Comparison of ENCODE assay signal across 27 mouse cellular contexts in genomic region chr14:87505924-87506323, GRCm38 (mm10).
DNase-seq lines count a peak whose midpoint lies in the region; ATAC-seq and TF ChIP-seq lines count a peak whose summit lies in the region.
"Had no signal": no experiment of that assay in that cellular context is flagged by ENCODE, and none has a peak within 500 bp of the region (broad histone marks: within the 10 kb centered on the region; RNA-seq: fewer than 3 reads in every experiment).

No protein-coding gene starts in this region.

- 68% methylated on average over 8 of the region's 8 CpGs for WGBS in lung, embryonic 14.5 days
- WGBS in lung, adult 2 months = 64% methylated on average over 8 of the region's 8 CpGs
- 92% methylated on average over 8 of the region's 8 CpGs for WGBS in forebrain, embryonic 12.5 days

- no peak overlapping the region for H3K9ac ChIP-seq in lung, embryonic 14.5 days
- H3K9ac ChIP-seq in forebrain, embryonic 12.5 days = no peak overlapping the region
- H3K9ac ChIP-seq: embryonic facial prominence, embryonic 12.5 days; embryonic facial prominence, embryonic 15.5 days; forebrain, embryonic 15.5 days; heart, embryonic 13.5 days; hindbrain, embryonic 14.5 days had no signal

- no peak overlapping the region for H3K4me2 ChIP-seq in lung, embryonic 14.5 days
- H3K4me2 ChIP-seq in forebrain, embryonic 12.5 days = no peak overlapping the region
- H3K4me2 ChIP-seq: embryonic facial prominence, embryonic 12.5 days; embryonic facial prominence, embryonic 15.5 days; forebrain, embryonic 15.5 days; heart, embryonic 13.5 days; hindbrain, embryonic 14.5 days had no signal

- H3K36me3 ChIP-seq in lung, embryonic 14.5 days (ENCODE audit: insufficient read depth) = peaks cover 20% of the 10 kb centered on the region
- peaks cover 14% of the 10 kb centered on the region for H3K36me3 ChIP-seq in forebrain, embryonic 12.5 days (replicated peaks)

- H3K4me1 ChIP-seq in lung, embryonic 14.5 days (ENCODE audit: insufficient read depth) = no peaks in the 10 kb centered on the region
- H3K4me1 ChIP-seq in lung, adult 2 months (ENCODE audit: control insufficient read depth, insufficient read depth, low read length) = no peaks in the 10 kb centered on the region; the same call in 1 of the 2 replicates
- no peaks in the 10 kb centered on the region for H3K4me1 ChIP-seq in forebrain, embryonic 12.5 days
- H3K4me1 ChIP-seq: embryonic facial prominence, embryonic 12.5 days; embryonic facial prominence, embryonic 15.5 days; forebrain, embryonic 15.5 days; heart, embryonic 13.5 days had no signal

- TF ChIP-seq POLR2A in lung, adult 2 months (IDR thresholded peaks at IDR 0.05; ENCODE audit: borderline replicate concordance, extremely low read depth, low read depth, low read length) = no peak

- TF ChIP-seq CTCF in lung, embryonic 14.5 days (IDR thresholded peaks at IDR 0.05; ENCODE audit: low read depth) = no peak
- TF ChIP-seq CTCF in lung, adult 2 months (IDR thresholded peaks at IDR 0.05; ENCODE audit: insufficient read depth, low read length) = no peak

- no peak overlapping the region for H3K4me3 ChIP-seq in lung, embryonic 14.5 days (ENCODE audit: low read depth, low read length)
- H3K4me3 ChIP-seq in lung, adult 2 months (replicated peaks; ENCODE audit: extremely low read depth, low read depth, low read length) = no peak overlapping the region
- H3K4me3 ChIP-seq in forebrain, embryonic 12.5 days (replicated peaks) = no peak overlapping the region
- H3K4me3 ChIP-seq: embryonic facial prominence, embryonic 12.5 days; embryonic facial prominence, embryonic 15.5 days; forebrain, embryonic 15.5 days; heart, adult 2 months; heart, embryonic 10.5 days; heart, embryonic 13.5 days had no signal

- ATAC-seq in lung, embryonic 14.5 days (ENCODE audit: insufficient read depth) = no peak
- ATAC-seq in activated CD4-positive, CD25-positive, alpha-beta regulatory T cell, adult 4 months = peak; percentile 68
- ATAC-seq in forebrain, embryonic 12.5 days (ENCODE audit: low FRiP score) = no peak
- ATAC-seq: forebrain, embryonic 15.5 days; hindbrain, postnatal 0 days; Patski had no signal

- H3K27me3 ChIP-seq in lung, embryonic 14.5 days (ENCODE audit: insufficient read depth, low read length) = no peaks in the 10 kb centered on the region
- no peaks in the 10 kb centered on the region for H3K27me3 ChIP-seq in forebrain, embryonic 12.5 days
- H3K27me3 ChIP-seq: embryonic facial prominence, embryonic 12.5 days; embryonic facial prominence, embryonic 15.5 days; forebrain, embryonic 15.5 days; heart, embryonic 13.5 days; Patski had no signal

- no peaks in the 10 kb centered on the region for H3K9me3 ChIP-seq in lung, embryonic 14.5 days (ENCODE audit: low read depth, low read length)
- H3K9me3 ChIP-seq in forebrain, embryonic 12.5 days = no peaks in the 10 kb centered on the region
- H3K9me3 ChIP-seq: embryonic facial prominence, embryonic 12.5 days; embryonic facial prominence, embryonic 15.5 days; forebrain, embryonic 15.5 days; G1E; heart, embryonic 10.5 days; heart, embryonic 13.5 days had no signal

- peak; percentile 5 for DNase-seq in lung, embryonic 14.5 days
- no peak for DNase-seq in lung, adult 2 months
- DNase-seq in naive thymus-derived CD4-positive, alpha-beta T cell, adult 2 months (ENCODE audit: low read depth) = peak; percentile 25
- DNase-seq in layer of hippocampus, adult 9-11 months = no peak
- DNase-seq: adrenal gland, postnatal 10 days; adrenal gland, postnatal 36 days; B cell, adult 2 months; cerebellum, adult 18-20 months; cerebellum, adult 9-10 months; cerebellum, postnatal 14 days; gastrocnemius, postnatal 10 days; gastrocnemius, postnatal 36 days; heart, adult 2 months; heart, postnatal 14 days; heart, postnatal 4 days; kidney, adult 11 months had no signal

- H3K27ac ChIP-seq in lung, embryonic 14.5 days (ENCODE audit: low read depth) = no peak overlapping the region
- no peak overlapping the region for H3K27ac ChIP-seq in forebrain, embryonic 12.5 days
- H3K27ac ChIP-seq: embryonic facial prominence, embryonic 12.5 days; embryonic facial prominence, embryonic 15.5 days; forebrain, embryonic 15.5 days; heart, adult 2 months; heart, embryonic 10.5 days; heart, embryonic 13.5 days; hindbrain, embryonic 14.5 days; hindbrain, postnatal 0 days had no signal

Comparison
In these comparisons a context has a peak if more than half of its experiments do, and no peak if none do; other contexts are left out.
1. DNase-seq: peak in lung, embryonic 14.5 days (single experiment) and naive thymus-derived CD4-positive, alpha-beta T cell, adult 2 months (single experiment); none in lung, adult 2 months (single experiment) and layer of hippocampus, adult 9-11 months (single experiment).